Mouse (Mus musculus) MEL (cell line): ENCODE measurements around the gene Gm49486. TPM values are rescaled to one million over a fixed set of nuclear protein-coding genes. Genes with fewer than 3 reads are reported as not detected.

Experiments used
- DNase-seq: peaks from one replicate; pipeline ENCODE4 v3.0.0; 2011; ENCODE audit warnings: low read depth, low spot score
- H3K27ac ChIP-seq: 2 replicates; pipeline ENCODE4 v1.5.1; 2012; ENCODE audit warnings: low read depth, mild to moderate bottlenecking, control low read depth, low read length, moderate library complexity; ENCODE audit not compliant: control insufficient read depth
- H3K27me3 ChIP-seq, 2 experiments: fragments of 150-350 bp in 1 of 2; sonication (generic) in 1 of 2; 2 replicates each; pipeline ENCODE4 v1.6.1; 2012; ENCODE audit warnings: low read length in 2 of 2, mild to moderate bottlenecking in 2 of 2, improper control_type of control experiment in 1 of 2, moderate library complexity in 1 of 2; ENCODE audit not compliant: insufficient read depth in 2 of 2, control insufficient read depth in 1 of 2
- H3K36me3 ChIP-seq, 2 experiments: 2 replicates each; pipeline ENCODE4 v1.6.1; 2012 to 2014; ENCODE audit warnings: low read length in 2 of 2, improper control_type of control experiment in 1 of 2, inconsistent platforms in 1 of 2, mild to moderate bottlenecking in 1 of 2; ENCODE audit not compliant: insufficient read depth in 2 of 2, control insufficient read depth in 1 of 2
- H3K4me1 ChIP-seq, 2 experiments: fragments of 150-350 bp in 1 of 2; sonication (generic) in 1 of 2; 2 replicates each; pipeline ENCODE4 v1.6.1; 2012; ENCODE audit warnings: low read length in 2 of 2, improper control_type of control experiment in 1 of 2, mild to moderate bottlenecking in 1 of 2; ENCODE audit not compliant: insufficient read depth in 2 of 2, control insufficient read depth in 1 of 2
- H3K4me3 ChIP-seq, 2 experiments: fragments of 150-350 bp in 1 of 2; sonication (generic) in 1 of 2; 2 replicates each; pipeline ENCODE4 v1.5.1; 2012; ENCODE audit warnings: low read depth in 2 of 2, low read length in 2 of 2, mild to moderate bottlenecking in 2 of 2, moderate library complexity in 2 of 2, control low read depth in 1 of 2, improper control_type of control experiment in 1 of 2; ENCODE audit not compliant: control insufficient read depth in 1 of 2, insufficient read depth in 1 of 2
- H3K79me2 ChIP-seq: 2 replicates; pipeline ENCODE4 v1.6.1; 2012; ENCODE audit warnings: mild to moderate bottlenecking, low read length, moderate library complexity; ENCODE audit not compliant: control insufficient read depth, poor library complexity, insufficient read depth
- H3K9ac ChIP-seq: 2 replicates; pipeline ENCODE4 v1.6.1; 2012; ENCODE audit warnings: low read depth, mild to moderate bottlenecking, control low read depth, low read length, moderate library complexity; ENCODE audit not compliant: control insufficient read depth, poor library complexity, severe bottlenecking
- H3K9me3 ChIP-seq: fragments of 150-350 bp; sonication (generic); replicated peaks from 2 replicates; pipeline ENCODE4 v1.6.1; 2012; ENCODE audit warnings: mild to moderate bottlenecking, low read length, improper control_type of control experiment, moderate library complexity; ENCODE audit not compliant: insufficient read depth
- CHD2 ChIP-seq: IDR thresholded peaks from 2 replicates; pipeline ENCODE4 v1.6.1; 2011; ENCODE audit warnings: low read length, improper control_type of control experiment
- CTCF ChIP-seq, 3 experiments: IDR thresholded peaks in 2 of 3; conservative IDR thresholded peaks in 1 of 3; 2 replicates each; pipeline ENCODE4 v1.5.1; 2011 to 2012; ENCODE audit warnings: low read length in 3 of 3, low read depth in 2 of 3, mild to moderate bottlenecking in 2 of 3, improper control_type of control experiment in 1 of 3, inconsistent platforms in 1 of 3, mixed read lengths in 1 of 3, moderate library complexity in 1 of 3; ENCODE audit not compliant: control insufficient read depth in 1 of 3, insufficient read depth in 1 of 3, poor library complexity in 1 of 3, severe bottlenecking in 1 of 3
- ETS1 ChIP-seq: IDR thresholded peaks from 2 replicates; pipeline ENCODE4 v1.6.1; 2012; ENCODE audit warnings: low read depth, mild to moderate bottlenecking, inconsistent platforms, low read length, improper control_type of control experiment, moderate library complexity
- GATA1 ChIP-seq: IDR thresholded peaks from 2 replicates; pipeline ENCODE4 v1.6.1; 2011; ENCODE audit warnings: low read depth, low read length, improper control_type of control experiment
- HCFC1 ChIP-seq: IDR thresholded peaks from 2 replicates; pipeline ENCODE4 v1.6.1; 2012; ENCODE audit warnings: low read depth, mild to moderate bottlenecking, inconsistent platforms, low read length, improper control_type of control experiment, moderate library complexity
- JUND ChIP-seq: IDR thresholded peaks from 2 replicates; pipeline ENCODE4 v1.6.1; 2011; ENCODE audit warnings: low read depth, mild to moderate bottlenecking, improper control_type of control experiment, low read length
- MAZ ChIP-seq: IDR thresholded peaks from 2 replicates; pipeline ENCODE4 v1.6.1; 2012; ENCODE audit warnings: low read depth, mild to moderate bottlenecking, inconsistent platforms, low read length, improper control_type of control experiment
- MEF2A ChIP-seq: IDR thresholded peaks from 2 replicates; pipeline ENCODE4 v1.6.1; 2014; ENCODE audit warnings: low read depth, mild to moderate bottlenecking, inconsistent platforms, low read length, improper control_type of control experiment; ENCODE audit not compliant: poor library complexity, insufficient replicate concordance, severe bottlenecking; ENCODE audit errors: extremely low read depth
- MYC ChIP-seq: IDR thresholded peaks from 2 replicates; pipeline ENCODE4 v1.6.1; 2011; ENCODE audit warnings: low read depth, mild to moderate bottlenecking, low read length, improper control_type of control experiment, moderate library complexity
- NRF1 ChIP-seq: IDR thresholded peaks from 2 replicates; pipeline ENCODE4 v1.6.1; 2014; ENCODE audit warnings: low read depth, mild to moderate bottlenecking, inconsistent platforms, low read length, improper control_type of control experiment, moderate library complexity; ENCODE audit not compliant: poor library complexity, insufficient read depth, severe bottlenecking
- POLR2A ChIP-seq, 2 experiments: IDR thresholded peaks; 2 replicates each; pipeline ENCODE4 v1.6.1; 2011 to 2012; ENCODE audit warnings: low read length in 2 of 2, mild to moderate bottlenecking in 2 of 2, control low read depth in 1 of 2, improper control_type of control experiment in 1 of 2, low read depth in 1 of 2, moderate library complexity in 1 of 2; ENCODE audit not compliant: control insufficient read depth in 1 of 2, insufficient read depth in 1 of 2, poor library complexity in 1 of 2
- POLR2AphosphoS2 ChIP-seq: IDR thresholded peaks from 2 replicates; pipeline ENCODE4 v1.6.1; 2011; ENCODE audit warnings: low read length, improper control_type of control experiment
- RCOR1 ChIP-seq: IDR thresholded peaks from 2 replicates; pipeline ENCODE4 v1.6.1; 2012; ENCODE audit warnings: low read depth, mild to moderate bottlenecking, inconsistent platforms, low read length, improper control_type of control experiment
- SIN3A ChIP-seq: IDR thresholded peaks from 2 replicates; pipeline ENCODE4 v1.6.1; 2012; ENCODE audit warnings: low read length, improper control_type of control experiment, inconsistent platforms
- TBP ChIP-seq: IDR thresholded peaks from 2 replicates; pipeline ENCODE4 v1.8.0; 2011; ENCODE audit warnings: low read depth, low read length, improper control_type of control experiment
- TCF12 ChIP-seq: IDR thresholded peaks from 2 replicates; pipeline ENCODE4 v1.6.1; 2014; ENCODE audit warnings: low read depth, mild to moderate bottlenecking, inconsistent platforms, low read length, improper control_type of control experiment, moderate library complexity
- USF1 ChIP-seq: IDR thresholded peaks from 2 replicates; pipeline ENCODE4 v1.6.1; 2014; ENCODE audit warnings: low read depth, mild to moderate bottlenecking, inconsistent platforms, low read length, improper control_type of control experiment, moderate library complexity
- ZKSCAN1 ChIP-seq: IDR thresholded peaks from 2 replicates; pipeline ENCODE4 v1.6.1; 2012; ENCODE audit warnings: low read depth, mild to moderate bottlenecking, inconsistent platforms, low read length, improper control_type of control experiment, moderate library complexity
- ZMIZ1 ChIP-seq: IDR thresholded peaks from 2 replicates; pipeline ENCODE4 v1.6.1; 2012; ENCODE audit warnings: low read depth, mild to moderate bottlenecking, inconsistent platforms, low read length, improper control_type of control experiment, moderate library complexity
- polyA plus RNA-seq, 2 experiments: library from polyadenylated mRNA; stranded (reverse) in 1 of 2; unstranded in 1 of 2; fragments of >175 nt in 1 of 2; fragments of >200 nt in 1 of 2; gene quantifications; 2 replicates each; pipeline versions ENCODE4 v1.2.1 to v1.2.4; 2012; ENCODE audit warnings: low replicate concordance in 2 of 2, low read depth in 1 of 2; ENCODE audit not compliant: insufficient read length in 2 of 2, insufficient read depth in 1 of 2, missing spikeins in 1 of 2
- total RNA-seq: library from RNA; depleted of rRNA; stranded (reverse); fragments of 300-350 nt; gene quantifications from 2 replicates; pipeline ENCODE4 v1.2.3, GENCODE M21; 2012

Gm49486 gene
- total and polyA plus RNA-seq, 3 experiments = 0.12 to 0.46 TPM; not detected in 1

DNA sequence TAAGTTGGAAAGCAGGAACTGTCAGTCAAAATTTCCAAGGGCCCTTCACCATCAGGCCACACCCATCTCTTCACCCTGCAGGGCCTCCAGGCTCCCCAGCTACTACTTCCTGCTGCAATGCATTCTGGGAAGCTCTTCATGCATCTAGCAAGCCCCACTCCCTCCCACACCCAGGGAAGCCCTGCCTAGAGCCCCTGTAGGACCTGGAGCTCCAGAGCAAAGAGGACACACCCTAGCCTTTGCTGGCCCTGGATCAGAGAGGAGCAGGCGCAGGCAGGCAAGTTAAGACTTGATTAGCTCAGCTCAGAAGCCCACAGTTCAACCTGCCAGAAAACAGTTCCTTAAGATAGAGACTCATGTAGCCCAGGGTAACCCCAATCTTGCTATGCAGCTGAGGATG lies 52.2 kb downstream of the Gm49486 start (continued):
- peak; percentile 70 for TF ChIP-seq NRF1
- peak; percentile 86 for TF ChIP-seq HCFC1
- peak; percentile 47; the same call in 1 of the 2 replicates for TF ChIP-seq SIN3A
- TF ChIP-seq MYC = peak; percentile 67; the same call in 1 of the 2 replicates
- TF ChIP-seq CHD2 = no peak
- TF ChIP-seq USF1 = no peak
- TF ChIP-seq ETS1 = peak; percentile 53

DNA sequence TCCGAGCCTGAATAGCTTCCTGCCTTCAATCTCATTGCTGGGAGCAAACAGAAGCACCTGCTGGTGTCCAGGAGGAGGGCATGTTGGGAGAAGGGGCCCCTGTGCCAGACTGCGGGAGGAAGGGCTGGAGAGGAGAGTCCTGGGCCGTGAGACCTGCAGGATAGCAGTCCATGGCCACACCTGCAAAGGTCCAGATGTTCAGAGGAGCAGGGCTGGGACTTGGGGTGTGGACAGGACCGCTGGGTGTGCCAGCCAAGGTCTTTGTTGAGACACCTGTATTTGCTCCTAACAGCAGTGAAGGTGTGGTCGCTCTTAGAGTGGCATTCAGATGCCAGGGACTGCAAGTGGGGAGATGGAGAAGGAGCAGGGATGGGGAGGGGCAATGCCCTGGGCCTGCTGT lies 53.2 kb downstream of the Gm49486 start:
- DNase-seq = no peak
- Histone ChIP-seq H3K79me2 (no peaks in the 10 kb centered on the region), H3K36me3 (peaks cover 0 to 15% of the 10 kb centered on the region in 2 experiments; a peak in 2 of 4 replicates), H3K9ac (no peak overlapping the region), H3K4me3 (no peak overlapping the region), H3K27ac (no peak overlapping the region), H3K4me1 (peaks cover 7 to 14% of the 10 kb centered on the region in 2 experiments; a peak in 3 of 4 replicates), H3K27me3 (no peaks in the 10 kb centered on the region), H3K9me3 (no peaks in the 10 kb centered on the region)
- TF ChIP-seq TCF12 (no peak), ETS1 (no peak), ZMIZ1 (no peak), JUND (no peak), RCOR1 (no peak), GATA1 (no peak), SIN3A (no peak)

DNA sequence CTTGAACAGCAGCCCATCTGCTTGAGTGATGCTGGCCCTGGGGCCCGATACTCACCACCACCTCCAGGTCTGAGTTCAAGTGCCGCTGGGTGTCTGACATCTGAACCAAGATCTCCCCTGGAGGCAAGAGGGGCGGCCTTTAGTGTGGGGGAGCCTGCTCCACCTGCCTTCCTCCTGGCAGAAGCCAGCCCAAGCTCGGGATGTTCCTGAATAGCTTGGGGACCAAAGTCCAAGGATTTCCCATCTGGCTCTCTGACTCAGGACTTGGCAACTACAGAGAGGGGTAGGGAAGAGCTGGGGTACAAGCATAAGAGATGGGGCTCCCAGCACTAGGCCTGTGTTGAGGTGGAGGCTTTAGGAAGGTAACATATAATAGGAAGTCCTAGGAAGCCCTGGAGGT lies 54.2 kb downstream of the Gm49486 start:
- no peak for DNase-seq
- Histone ChIP-seq H3K79me2 (no peaks in the 10 kb centered on the region), H3K36me3 (peaks cover 0 to 15% of the 10 kb centered on the region in 2 experiments; a peak in 2 of 4 replicates), H3K4me3 (no peak overlapping the region), H3K9ac (no peak overlapping the region)
- TF ChIP-seq TBP (no peak), USF1 (no peak), MYC (no peak), POLR2A (IDR thresholded peaks at IDR 0.05; ENCODE audit: control insufficient read depth in 1 of 2, insufficient read depth in 1 of 2, low read depth in 1 of 2, low read length in 2 of 2, poor library complexity in 1 of 2) (no peak), ETS1 (no peak), JUND (no peak), TCF12 (no peak), MAZ (no peak), MEF2A (no peak), HCFC1 (no peak), CTCF (IDR thresholded peaks at IDR 0.05 in 2 of 3, conservative IDR thresholded peaks at IDR 0.05 in 1 of 3; ENCODE audit: control insufficient read depth in 1 of 3, insufficient read depth in 1 of 3, low read depth in 2 of 3, low read length in 3 of 3, poor library complexity in 1 of 3, severe bottlenecking in 1 of 3) (no peak), POLR2AphosphoS2 (no peak), ZKSCAN1 (no peak)
- TF ChIP-seq, all 39 proteins: peak for 0
- Histone ChIP-seq H3K27me3 (no peaks in the 10 kb centered on the region), H3K9me3 (no peaks in the 10 kb centered on the region), H3K4me1 (peaks cover 7 to 14% of the 10 kb centered on the region in 2 experiments; a peak in 3 of 4 replicates), H3K27ac (no peak overlapping the region)
